Mouse (Mus musculus): ENCODE measurements around the gene Brip1. TPM values are rescaled to one million over a fixed set of nuclear protein-coding genes. Genes with fewer than 3 reads are reported as not detected.
A peak's percentile ranks its signal among the peaks of the same experiment; 100 is the strongest.
"Not testable (repeated sequence)": the region's sequence is repeated elsewhere in the genome, so short reads cannot be mapped to it uniquely, and the experiment has no call there.

The Brip1 gene
- polyA plus RNA-seq, 1 experiment from 2014 or later, result 0.78 TPM

GRCm38 (mm10) chr11:86201901-86202675 lies 1.1 kb upstream of the Brip1 start:
- H3K4me3 ChIP-seq (ENCODE audit: low read depth, low read length), result peak overlapping the region; percentile 81
- peak overlapping the region; percentile 64; the same call in 1 of the 2 replicates for H3K27ac ChIP-seq (ENCODE audit: low read depth, low read length)
- H3K9me3 ChIP-seq (ENCODE audit: control insufficient read depth, low read length), result no peaks in the 10 kb centered on the region
- peaks cover 4% of the 10 kb centered on the region; the same call in 1 of the 2 replicates for H3K4me1 ChIP-seq (ENCODE audit: control insufficient read depth, insufficient read depth, low read length)
- no peaks in the 10 kb centered on the region for H3K27me3 ChIP-seq (ENCODE audit: control insufficient read depth, insufficient read depth, low read length)
- no peak for ATAC-seq (ENCODE audit: low read depth)
- H3K9ac ChIP-seq (replicated peaks; ENCODE audit: low read depth, low read length), result peak overlapping the region; percentile 68
- peak overlapping the region; percentile 81 for H3K4me2 ChIP-seq (ENCODE audit: low read depth, low read length)
- WGBS, result 42% methylated on average over 16 of the region's 16 CpGs
- peaks cover under 1% of the 10 kb centered on the region; the same call in 1 of the 2 replicates for H3K36me3 ChIP-seq (ENCODE audit: control insufficient read depth, insufficient read depth, low read length)

GRCm38 (mm10) chr11:86200460-86201021 lies 452 bp downstream of the Brip1 start:
- WGBS, result 1% methylated on average over 21 of the region's 21 CpGs
- H3K9ac ChIP-seq (replicated peaks; ENCODE audit: low read depth, low read length), result peak overlapping the region; percentile 46; the same call in 1 of the 2 replicates
- ATAC-seq (ENCODE audit: low read depth), result peak; percentile 64
- H3K9me3 ChIP-seq (ENCODE audit: control insufficient read depth, low read length), result no peaks in the 10 kb centered on the region
- H3K36me3 ChIP-seq (ENCODE audit: control insufficient read depth, insufficient read depth, low read length), result no peaks in the 10 kb centered on the region
- peaks cover 4% of the 10 kb centered on the region; the same call in 1 of the 2 replicates for H3K4me1 ChIP-seq (ENCODE audit: control insufficient read depth, insufficient read depth, low read length)
- no peak overlapping the region for H3K27ac ChIP-seq (ENCODE audit: low read depth, low read length)
- peak overlapping the region; percentile 81 for H3K4me2 ChIP-seq (ENCODE audit: low read depth, low read length)
- H3K4me3 ChIP-seq (ENCODE audit: low read depth, low read length), result peak overlapping the region; percentile 81
- no peaks in the 10 kb centered on the region for H3K27me3 ChIP-seq (ENCODE audit: control insufficient read depth, insufficient read depth, low read length)

- WGBS, result 65% methylated on average over 4 of the region's 4 CpGs
- ATAC-seq (ENCODE audit: low read depth), result no peak
- Histone ChIP-seq H3K27me3 (ENCODE audit: control insufficient read depth, insufficient read depth, low read length) (no peaks in the 10 kb centered on the region), H3K4me3 (ENCODE audit: low read depth, low read length) (no peak overlapping the region), H3K9me3 (ENCODE audit: control insufficient read depth, low read length) (no peaks in the 10 kb centered on the region), H3K36me3 (ENCODE audit: control insufficient read depth, insufficient read depth, low read length) (no peaks in the 10 kb centered on the region), H3K27ac (ENCODE audit: low read depth, low read length) (no peak overlapping the region), H3K9ac (replicated peaks; ENCODE audit: low read depth, low read length) (no peak overlapping the region), H3K4me1 (ENCODE audit: control insufficient read depth, insufficient read depth, low read length) (peaks cover 4% of the 10 kb centered on the region; the same call in 1 of the 2 replicates), H3K4me2 (ENCODE audit: low read depth, low read length) (no peak overlapping the region)
Observed at GRCm38 (mm10) chr11:86199733-86200132, 1.3 kb downstream of the Brip1 start.

- not testable (repeated sequence) for ATAC-seq (ENCODE audit: low read depth); H3K9ac ChIP-seq (replicated peaks; ENCODE audit: low read depth, low read length); H3K27ac ChIP-seq (ENCODE audit: low read depth, low read length); H3K4me3 ChIP-seq (ENCODE audit: low read depth, low read length); H3K36me3 ChIP-seq (ENCODE audit: control insufficient read depth, insufficient read depth, low read length); H3K4me1 ChIP-seq (ENCODE audit: control insufficient read depth, insufficient read depth, low read length); H3K4me2 ChIP-seq (ENCODE audit: low read depth, low read length); H3K9me3 ChIP-seq (ENCODE audit: control insufficient read depth, low read length); H3K27me3 ChIP-seq (ENCODE audit: control insufficient read depth, insufficient read depth, low read length)
- WGBS, result 92% methylated on average over 7 of the region's 7 CpGs
Observed at GRCm38 (mm10) chr11:86185224-86185623, 15.8 kb downstream of the Brip1 start.

- Histone ChIP-seq H3K4me3 (ENCODE audit: low read depth, low read length) (no peak overlapping the region), H3K9me3 (ENCODE audit: control insufficient read depth, low read length) (no peaks in the 10 kb centered on the region), H3K27me3 (ENCODE audit: control insufficient read depth, insufficient read depth, low read length) (no peaks in the 10 kb centered on the region), H3K27ac (ENCODE audit: low read depth, low read length) (no peak overlapping the region), H3K4me1 (ENCODE audit: control insufficient read depth, insufficient read depth, low read length) (no peaks in the 10 kb centered on the region), H3K36me3 (ENCODE audit: control insufficient read depth, insufficient read depth, low read length) (no peaks in the 10 kb centered on the region), H3K4me2 (ENCODE audit: low read depth, low read length) (no peak overlapping the region), H3K9ac (replicated peaks; ENCODE audit: low read depth, low read length) (no peak overlapping the region)
- no peak for ATAC-seq (ENCODE audit: low read depth)
- 73% methylated on average over 3 of the region's 3 CpGs for WGBS
Observed at GRCm38 (mm10) chr11:86175833-86176232, 25.2 kb downstream of the Brip1 start.

- 58% methylated on average over 2 of the region's 2 CpGs for whole genome bisulfite sequencing
- Histone ChIP-seq H3K9ac (replicated peaks; ENCODE audit: low read depth, low read length) (no peak overlapping the region), H3K4me1 (ENCODE audit: control insufficient read depth, insufficient read depth, low read length) (no peaks in the 10 kb centered on the region), H3K4me2 (ENCODE audit: low read depth, low read length) (no peak overlapping the region), H3K27me3 (ENCODE audit: control insufficient read depth, insufficient read depth, low read length) (no peaks in the 10 kb centered on the region), H3K36me3 (ENCODE audit: control insufficient read depth, insufficient read depth, low read length) (no peaks in the 10 kb centered on the region), H3K9me3 (ENCODE audit: control insufficient read depth, low read length) (no peaks in the 10 kb centered on the region), H3K27ac (ENCODE audit: low read depth, low read length) (no peak overlapping the region), H3K4me3 (ENCODE audit: low read depth, low read length) (no peak overlapping the region)
- no peak for ATAC-seq (ENCODE audit: low read depth)
Observed at GRCm38 (mm10) chr11:86174173-86174572, 26.8 kb downstream of the Brip1 start.

- no peaks in the 10 kb centered on the region for H3K27me3 ChIP-seq (ENCODE audit: control insufficient read depth, insufficient read depth, low read length)
- H3K36me3 ChIP-seq (ENCODE audit: control insufficient read depth, insufficient read depth, low read length), result no peaks in the 10 kb centered on the region
- no peak overlapping the region for H3K4me3 ChIP-seq (ENCODE audit: low read depth, low read length)
- no peak overlapping the region for H3K9ac ChIP-seq (replicated peaks; ENCODE audit: low read depth, low read length)
- no peaks in the 10 kb centered on the region for H3K9me3 ChIP-seq (ENCODE audit: control insufficient read depth, low read length)
- WGBS, result 90% methylated on average over 2 of the region's 2 CpGs
- no peak overlapping the region for H3K4me2 ChIP-seq (ENCODE audit: low read depth, low read length)
- no peak for ATAC-seq (ENCODE audit: low read depth)
- no peaks in the 10 kb centered on the region for H3K4me1 ChIP-seq (ENCODE audit: control insufficient read depth, insufficient read depth, low read length)
- H3K27ac ChIP-seq (ENCODE audit: low read depth, low read length), result no peak overlapping the region
Observed at GRCm38 (mm10) chr11:86170743-86171142, 30.2 kb downstream of the Brip1 start.

- H3K9ac ChIP-seq (replicated peaks; ENCODE audit: low read depth, low read length), result no peak overlapping the region
- no peak for ATAC-seq (ENCODE audit: low read depth)
- no peak overlapping the region for H3K4me3 ChIP-seq (ENCODE audit: low read depth, low read length)
- no peaks in the 10 kb centered on the region for H3K36me3 ChIP-seq (ENCODE audit: control insufficient read depth, insufficient read depth, low read length)
- no peaks in the 10 kb centered on the region for H3K9me3 ChIP-seq (ENCODE audit: control insufficient read depth, low read length)
- no peaks in the 10 kb centered on the region for H3K27me3 ChIP-seq (ENCODE audit: control insufficient read depth, insufficient read depth, low read length)
- H3K27ac ChIP-seq (ENCODE audit: low read depth, low read length), result no peak overlapping the region
- H3K4me2 ChIP-seq (ENCODE audit: low read depth, low read length), result no peak overlapping the region
- H3K4me1 ChIP-seq (ENCODE audit: control insufficient read depth, insufficient read depth, low read length), result no peaks in the 10 kb centered on the region
- 78% methylated on average over 2 of the region's 2 CpGs for WGBS
Observed at GRCm38 (mm10) chr11:86160251-86160650, 40.7 kb downstream of the Brip1 start.

GRCm38 (mm10) chr11:86158950-86159349 lies 42.0 kb downstream of the Brip1 start:
- H3K4me2 ChIP-seq (ENCODE audit: low read depth, low read length), result no peak overlapping the region
- H3K27me3 ChIP-seq (ENCODE audit: control insufficient read depth, insufficient read depth, low read length), result no peaks in the 10 kb centered on the region

More at GRCm38 (mm10) chr11:86158950-86159349, 42.0 kb downstream of the Brip1 start:
- Histone ChIP-seq H3K27ac (ENCODE audit: low read depth, low read length) (no peak overlapping the region), H3K4me1 (ENCODE audit: control insufficient read depth, insufficient read depth, low read length) (no peaks in the 10 kb centered on the region), H3K36me3 (ENCODE audit: control insufficient read depth, insufficient read depth, low read length) (no peaks in the 10 kb centered on the region), H3K4me3 (ENCODE audit: low read depth, low read length) (no peak overlapping the region), H3K9ac (replicated peaks; ENCODE audit: low read depth, low read length) (no peak overlapping the region), H3K9me3 (ENCODE audit: control insufficient read depth, low read length) (no peaks in the 10 kb centered on the region)
- 62% methylated on average over 2 of the region's 2 CpGs for WGBS
- ATAC-seq (ENCODE audit: low read depth), result no peak
